Mouse (Mus musculus) liver, adult 2 months (tissue): ENCODE data around the gene Rbms1.

Source experiments
- CTCF ChIP-seq: fragments of 200-500 bp; IDR thresholded peaks from 2 replicates; pipeline ENCODE4 v1.5.1; 2011; ENCODE audit warnings: low read depth, low read length, control low read depth
- POLR2A ChIP-seq: fragments of 200-500 bp; IDR thresholded peaks from 2 replicates; pipeline ENCODE4 v1.6.1; 2011; ENCODE audit warnings: low read length, control low read depth; ENCODE audit not compliant: insufficient read depth; ENCODE audit errors: extremely low read depth

DNA sequence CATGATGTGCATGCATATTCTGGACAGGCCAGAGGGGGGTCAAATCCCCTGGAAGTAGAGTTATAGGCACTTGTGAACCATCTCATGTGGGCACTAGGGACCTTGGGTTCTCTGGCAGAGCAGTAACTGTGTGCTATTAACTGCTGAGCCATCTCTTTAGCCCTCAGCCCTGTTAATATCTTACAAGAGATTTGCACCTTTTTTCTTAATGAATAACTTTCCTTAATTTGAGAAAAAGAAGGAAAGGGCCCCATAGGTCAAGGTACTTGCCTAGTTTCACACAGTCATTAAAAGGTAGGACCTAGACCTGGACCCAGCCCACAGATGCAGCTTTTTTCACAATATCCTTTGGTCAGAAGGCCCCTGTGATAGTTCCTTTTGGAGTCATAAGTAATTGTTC is 246.4 kb downstream of the Rbms1 start:
- no peak for TF ChIP-seq CTCF
- no peak for TF ChIP-seq POLR2A
